Mouse (Mus musculus): Measurements from ENCODE around the gene Dpp6. TPM values are rescaled to one million over a fixed set of nuclear protein-coding genes. Genes with fewer than 3 reads are reported as not detected.
"Not testable (repeated sequence)": the region's sequence is repeated elsewhere in the genome, so short reads cannot be mapped to it uniquely, and the experiment has no call there.

Dpp6 gene
- total RNA-seq, 1 experiment from 2014 or later = 5.2 TPM

GRCm38 (mm10) chr5:27399111-27399510, 582.1 kb downstream of the Dpp6 start:
- no peak for DNase-seq

GRCm38 (mm10) chr5:27402616-27403015, 585.6 kb downstream of the Dpp6 start:
- DNase-seq = no peak

GRCm38 (mm10) chr5:27408854-27409253, 591.9 kb downstream of the Dpp6 start:
- DNase-seq = no peak

- DNase-seq = peak; percentile 80
Observed at GRCm38 (mm10) chr5:27413023-27413422, 596.0 kb downstream of the Dpp6 start.

- no peak for DNase-seq
Observed at GRCm38 (mm10) chr5:27415518-27415917, 598.5 kb downstream of the Dpp6 start.

GRCm38 (mm10) chr5:27416571-27416970, 599.6 kb downstream of the Dpp6 start:
- peak; percentile 19 for DNase-seq

- DNase-seq = no peak
Observed at GRCm38 (mm10) chr5:27417398-27417797, 600.4 kb downstream of the Dpp6 start.

GRCm38 (mm10) chr5:27418856-27419255, 601.9 kb downstream of the Dpp6 start:
- DNase-seq = peak; percentile 34

GRCm38 (mm10) chr5:27421090-27421635, 604.2 kb downstream of the Dpp6 start:
- DNase-seq = no peak

- no peak for DNase-seq
Observed at GRCm38 (mm10) chr5:27423766-27424165, 606.8 kb downstream of the Dpp6 start.

GRCm38 (mm10) chr5:27424484-27425080, 607.6 kb downstream of the Dpp6 start:
- no peak for DNase-seq

- no peak for DNase-seq
Observed at GRCm38 (mm10) chr5:27426200-27426599, 609.2 kb downstream of the Dpp6 start.

- no peak for DNase-seq
Observed at GRCm38 (mm10) chr5:27433584-27433983, 616.6 kb downstream of the Dpp6 start.

- no peak for DNase-seq
Observed at GRCm38 (mm10) chr5:27453201-27453845, 636.3 kb downstream of the Dpp6 start.

GRCm38 (mm10) chr5:27454386-27454785, 637.4 kb downstream of the Dpp6 start:
- no peak for DNase-seq

GRCm38 (mm10) chr5:27456981-27457380, 640.0 kb downstream of the Dpp6 start:
- no peak for DNase-seq

- peak; percentile 12 for DNase-seq
Observed at GRCm38 (mm10) chr5:27457686-27458085, 640.7 kb downstream of the Dpp6 start.

GRCm38 (mm10) chr5:27474964-27475465, 658.0 kb downstream of the Dpp6 start:
- DNase-seq = no peak

GRCm38 (mm10) chr5:27481706-27482105, 664.7 kb downstream of the Dpp6 start:
- DNase-seq = no peak

GRCm38 (mm10) chr5:27486138-27486537, 669.1 kb downstream of the Dpp6 start:
- DNase-seq = no peak

- no peak for DNase-seq
Observed at GRCm38 (mm10) chr5:27490942-27491341, 673.9 kb downstream of the Dpp6 start.

- not testable (repeated sequence) for DNase-seq
Observed at GRCm38 (mm10) chr5:27501338-27501737, 684.3 kb downstream of the Dpp6 start, which contains the start of gene Speer4b. Speer4b (minus strand) TSS chr5:27501438.

GRCm38 (mm10) chr5:27518716-27519115, 701.7 kb downstream of the Dpp6 start:
- no peak for DNase-seq

- no peak for DNase-seq
Observed at GRCm38 (mm10) chr5:27526906-27527305, 709.9 kb downstream of the Dpp6 start.
